Mouse (Mus musculus): ENCODE measurements around the gene Thop1. TPM values are rescaled to one million over a fixed set of nuclear protein-coding genes. Genes with fewer than 3 reads are reported as not detected.
"Not testable (repeated sequence)": the region's sequence is repeated elsewhere in the genome, so short reads cannot be mapped to it uniquely, and the experiment has no call there.

Gene Thop1
- polyA plus RNA-seq, 1 experiment: 10.8 TPM

- H3K4me3 ChIP-seq (ENCODE audit: insufficient read depth, low read length): no peak overlapping the region
- H3K27ac ChIP-seq (ENCODE audit: insufficient read depth, low read depth, low read length): no peak overlapping the region
- TF ChIP-seq POLR2A (IDR thresholded peaks at IDR 0.05; ENCODE audit: borderline replicate concordance, low read depth, low read length) (no peak), CTCF (IDR thresholded peaks at IDR 0.05; ENCODE audit: low read depth, low read length) (no peak)
These were observed 40.8 kb upstream of the Thop1 start for GRCm38 (mm10) chr10:81029031-81029430.

GRCm38 (mm10) chr10:81033586-81033985 lies 36.2 kb upstream of the Thop1 start:
- no peak overlapping the region for H3K27ac ChIP-seq (ENCODE audit: insufficient read depth, low read depth, low read length)
- TF ChIP-seq POLR2A (IDR thresholded peaks at IDR 0.05; ENCODE audit: borderline replicate concordance, low read depth, low read length): no peak
- no peak for TF ChIP-seq CTCF (IDR thresholded peaks at IDR 0.05; ENCODE audit: low read depth, low read length)
- no peak overlapping the region for H3K4me3 ChIP-seq (ENCODE audit: insufficient read depth, low read length)
- H3K4me1 ChIP-seq (ENCODE audit: control insufficient read depth, insufficient read depth, low read length): no peaks in the 10 kb centered on the region

More at GRCm38 (mm10) chr10:81029031-81029430, 40.8 kb upstream of the Thop1 start:
- H3K4me1 ChIP-seq (ENCODE audit: control insufficient read depth, insufficient read depth, low read length): peaks cover 11% of the 10 kb centered on the region

GRCm38 (mm10) chr10:81036251-81036650 lies 33.6 kb upstream of the Thop1 start:
- Histone ChIP-seq H3K4me3 (ENCODE audit: insufficient read depth, low read length) (no peak overlapping the region), H3K4me1 (ENCODE audit: control insufficient read depth, insufficient read depth, low read length) (no peaks in the 10 kb centered on the region), H3K27ac (ENCODE audit: insufficient read depth, low read depth, low read length) (no peak overlapping the region)
- TF ChIP-seq POLR2A (IDR thresholded peaks at IDR 0.05; ENCODE audit: borderline replicate concordance, low read depth, low read length) (no peak), CTCF (IDR thresholded peaks at IDR 0.05; ENCODE audit: low read depth, low read length) (no peak)

GRCm38 (mm10) chr10:81036988-81037580 lies 32.8 kb upstream of the Thop1 start, which contains the start of gene Slc39a3:
Gene Slc39a3, minus strand, starts transcription at chr10:81037426.
- Histone ChIP-seq H3K27ac (ENCODE audit: insufficient read depth, low read depth, low read length) (peak within 1 kb of the TSS; percentile 37), H3K4me1 (ENCODE audit: control insufficient read depth, insufficient read depth, low read length) (no peaks in the 10 kb centered on the region)
- no peak for TF ChIP-seq CTCF (IDR thresholded peaks at IDR 0.05; ENCODE audit: low read depth, low read length)
- no peak for TF ChIP-seq POLR2A (IDR thresholded peaks at IDR 0.05; ENCODE audit: borderline replicate concordance, low read depth, low read length)

GRCm38 (mm10) chr10:81041458-81042175 lies 28.2 kb upstream of the Thop1 start:
- no peaks in the 10 kb centered on the region for H3K4me1 ChIP-seq (ENCODE audit: control insufficient read depth, insufficient read depth, low read length)
- no peak overlapping the region for H3K4me3 ChIP-seq (ENCODE audit: insufficient read depth, low read length)

More at GRCm38 (mm10) chr10:81036988-81037580, 32.8 kb upstream of the Thop1 start, which contains the start of gene Slc39a3:
- H3K4me3 ChIP-seq (ENCODE audit: insufficient read depth, low read length): peak within 1 kb of the TSS; percentile 75

GRCm38 (mm10) chr10:81045246-81045645 lies 24.6 kb upstream of the Thop1 start:
- H3K4me1 ChIP-seq (ENCODE audit: control insufficient read depth, insufficient read depth, low read length); H3K27ac ChIP-seq (ENCODE audit: insufficient read depth, low read depth, low read length); H3K4me3 ChIP-seq (ENCODE audit: insufficient read depth, low read length): not testable (repeated sequence)

More at GRCm38 (mm10) chr10:81041458-81042175, 28.2 kb upstream of the Thop1 start:
- no peak overlapping the region for H3K27ac ChIP-seq (ENCODE audit: insufficient read depth, low read depth, low read length)
- TF ChIP-seq POLR2A (IDR thresholded peaks at IDR 0.05; ENCODE audit: borderline replicate concordance, low read depth, low read length): no peak
- peak; percentile 86 for TF ChIP-seq CTCF (IDR thresholded peaks at IDR 0.05; ENCODE audit: low read depth, low read length)

- Histone ChIP-seq H3K4me1 (ENCODE audit: control insufficient read depth, insufficient read depth, low read length) (no peaks in the 10 kb centered on the region), H3K4me3 (ENCODE audit: insufficient read depth, low read length) (no peak overlapping the region)
- TF ChIP-seq POLR2A (IDR thresholded peaks at IDR 0.05; ENCODE audit: borderline replicate concordance, low read depth, low read length): no peak
- TF ChIP-seq CTCF (IDR thresholded peaks at IDR 0.05; ENCODE audit: low read depth, low read length): no peak; the same call in 1 of the 2 replicates
These were observed 19.2 kb upstream of the Thop1 start for GRCm38 (mm10) chr10:81050645-81051044.

GRCm38 (mm10) chr10:81051133-81051532 lies 18.7 kb upstream of the Thop1 start:
- Histone ChIP-seq H3K4me1 (ENCODE audit: control insufficient read depth, insufficient read depth, low read length) (no peaks in the 10 kb centered on the region), H3K4me3 (ENCODE audit: insufficient read depth, low read length) (no peak overlapping the region), H3K27ac (ENCODE audit: insufficient read depth, low read depth, low read length) (no peak overlapping the region)
- no peak for TF ChIP-seq CTCF (IDR thresholded peaks at IDR 0.05; ENCODE audit: low read depth, low read length)
- TF ChIP-seq POLR2A (IDR thresholded peaks at IDR 0.05; ENCODE audit: borderline replicate concordance, low read depth, low read length): no peak

More at GRCm38 (mm10) chr10:81050645-81051044, 19.2 kb upstream of the Thop1 start:
- no peak overlapping the region for H3K27ac ChIP-seq (ENCODE audit: insufficient read depth, low read depth, low read length)

GRCm38 (mm10) chr10:81052577-81052976 lies 17.3 kb upstream of the Thop1 start:
- Histone ChIP-seq H3K4me3 (ENCODE audit: insufficient read depth, low read length) (no peak overlapping the region), H3K27ac (ENCODE audit: insufficient read depth, low read depth, low read length) (no peak overlapping the region), H3K4me1 (ENCODE audit: control insufficient read depth, insufficient read depth, low read length) (no peaks in the 10 kb centered on the region)
- no peak for TF ChIP-seq POLR2A (IDR thresholded peaks at IDR 0.05; ENCODE audit: borderline replicate concordance, low read depth, low read length)
- no peak for TF ChIP-seq CTCF (IDR thresholded peaks at IDR 0.05; ENCODE audit: low read depth, low read length)

- H3K4me1 ChIP-seq (ENCODE audit: control insufficient read depth, insufficient read depth, low read length): peaks cover 6% of the 10 kb centered on the region; the same call in 1 of the 2 replicates
- H3K27ac ChIP-seq (ENCODE audit: insufficient read depth, low read depth, low read length): no peak overlapping the region
- no peak overlapping the region for H3K4me3 ChIP-seq (ENCODE audit: insufficient read depth, low read length)
- TF ChIP-seq CTCF (IDR thresholded peaks at IDR 0.05; ENCODE audit: low read depth, low read length) (no peak), POLR2A (IDR thresholded peaks at IDR 0.05; ENCODE audit: borderline replicate concordance, low read depth, low read length) (no peak)
These were observed 14.7 kb upstream of the Thop1 start for GRCm38 (mm10) chr10:81055169-81055568.

GRCm38 (mm10) chr10:81055802-81056340 lies 14.0 kb upstream of the Thop1 start:
- not testable (repeated sequence) for H3K4me1 ChIP-seq (ENCODE audit: control insufficient read depth, insufficient read depth, low read length); H3K4me3 ChIP-seq (ENCODE audit: insufficient read depth, low read length); H3K27ac ChIP-seq (ENCODE audit: insufficient read depth, low read depth, low read length)

All from bone marrow macrophage, adult 2 months (primary cell).